Mouse (Mus musculus) midbrain, postnatal 0 days (tissue): ENCODE measurements around the gene Myo16. TPM values are rescaled to one million over a fixed set of nuclear protein-coding genes. Genes with fewer than 3 reads are reported as not detected.

Experiments used
- ATAC-seq: fragments of 200-750 bp; cut with Nextera tagmentation; 2 replicates; pipeline ENCODE4 v1.8.0; 2017; ENCODE audit warnings: moderate number of reproducible peaks, mild to moderate bottlenecking, moderate TSS enrichment, moderate library complexity; ENCODE audit not compliant: low FRiP score
- DNase-seq: peaks from one replicate; pipeline ENCODE4 v3.0.0-alpha.2; 2015; ENCODE audit warnings: low spot score
- H3K27ac ChIP-seq: fragments of 300-500 bp; sonication (generic); 2 replicates; pipeline ENCODE4 v1.5.1; 2014; ENCODE audit warnings: low read depth, mild to moderate bottlenecking, low read length, mixed read lengths
- H3K27me3 ChIP-seq: fragments of 300-500 bp; sonication (generic); 2 replicates; pipeline ENCODE4 v1.6.1; 2014; ENCODE audit warnings: low read length, control low read depth, mixed read lengths; ENCODE audit not compliant: insufficient read depth
- H3K36me3 ChIP-seq: fragments of 300-500 bp; sonication (generic); 2 replicates; pipeline ENCODE4 v1.6.1; 2014; ENCODE audit warnings: low read length, control low read depth, mixed read lengths; ENCODE audit not compliant: insufficient read depth
- H3K4me1 ChIP-seq: fragments of 300-500 bp; sonication (generic); 2 replicates; pipeline ENCODE4 v1.6.1; 2014; ENCODE audit warnings: mild to moderate bottlenecking, control low read depth, antibody characterized with exemption, low read length, mixed read lengths; ENCODE audit not compliant: insufficient read depth
- H3K4me2 ChIP-seq: fragments of 300-500 bp; sonication (generic); 2 replicates; pipeline ENCODE4 v1.6.1; 2014; ENCODE audit warnings: low read depth, mild to moderate bottlenecking, low read length, mixed read lengths; ENCODE audit not compliant: poor library complexity, severe bottlenecking
- H3K4me3 ChIP-seq: fragments of 300-500 bp; sonication (generic); 2 replicates; pipeline ENCODE4 v1.5.1; 2014; ENCODE audit warnings: low read depth, mild to moderate bottlenecking, low read length, moderate library complexity
- H3K9ac ChIP-seq: fragments of 300-500 bp; sonication (generic); replicated peaks from 2 replicates; pipeline ENCODE4 v1.6.1; 2014; ENCODE audit warnings: mild to moderate bottlenecking, low read length, moderate library complexity, mixed read lengths; ENCODE audit not compliant: poor library complexity, severe bottlenecking
- H3K9me3 ChIP-seq: fragments of 300-500 bp; sonication (generic); 2 replicates; pipeline ENCODE4 v1.6.1; 2016; ENCODE audit warnings: low read length, control low read depth
- CTCF ChIP-seq: IDR thresholded peaks from 2 replicates; pipeline ENCODE4 v1.5.1; 2016; ENCODE audit warnings: antibody characterized with exemption, mild to moderate bottlenecking
- WGBS: fragments of 180-500 bp; shearing (Covaris S2); extraction: QIAGEN DNeasy Blood & Tissue Kit; methylation state at CpG from one replicate; pipeline ENCODE4 v1.1.7; 2014; 5-methylcytosine and 5-hydroxymethylcytosine counted together
- polyA plus RNA-seq: library from polyadenylated mRNA; unstranded; fragments of >200 nt; fragmentation: Nextera tagmentation; extraction: Ambion mirVana; gene quantifications from 2 replicates; pipeline ENCODE4 v1.2.1, GENCODE M21; 2015
- total RNA-seq: library from RNA; depleted of rRNA; stranded (reverse); fragments of >200 nt; gene quantifications from 2 replicates; pipeline ENCODE4 v1.2.3, GENCODE M21; 2014

The Myo16 gene
- total and polyA plus RNA-seq, 2 experiments from 2014 or later, result 7.7 to 59.9 TPM

GRCm38 (mm10) chr8:10482064-10482463, 328.4 kb downstream of the Myo16 start:
- 77% methylated on average over 5 of the region's 5 CpGs for WGBS
- no peaks in the 10 kb centered on the region for H3K36me3 ChIP-seq
- H3K4me2 ChIP-seq, result no peak overlapping the region
- DNase-seq (no peak), ATAC-seq (no peak)
- H3K27ac ChIP-seq, result no peak overlapping the region
- TF ChIP-seq CTCF, result no peak
- H3K4me1 ChIP-seq, result peaks cover 2% of the 10 kb centered on the region; the same call in 1 of the 2 replicates
- no peak overlapping the region for H3K4me3 ChIP-seq
- H3K27me3 ChIP-seq, result no peaks in the 10 kb centered on the region
- H3K9me3 ChIP-seq, result no peaks in the 10 kb centered on the region
- no peak overlapping the region for H3K9ac ChIP-seq

- Histone ChIP-seq H3K9me3 (no peaks in the 10 kb centered on the region), H3K4me1 (peaks cover 2% of the 10 kb centered on the region; the same call in 1 of the 2 replicates), H3K27me3 (no peaks in the 10 kb centered on the region), H3K4me3 (no peak overlapping the region), H3K36me3 (no peaks in the 10 kb centered on the region), H3K9ac (no peak overlapping the region), H3K27ac (no peak overlapping the region), H3K4me2 (no peak overlapping the region)
- ATAC-seq (no peak), DNase-seq (no peak)
- WGBS, result 76% methylated on average over 1 of the region's 1 CpGs
- no peak for TF ChIP-seq CTCF
These were observed 329.2 kb downstream of the Myo16 start for GRCm38 (mm10) chr8:10482880-10483279.

DNA sequence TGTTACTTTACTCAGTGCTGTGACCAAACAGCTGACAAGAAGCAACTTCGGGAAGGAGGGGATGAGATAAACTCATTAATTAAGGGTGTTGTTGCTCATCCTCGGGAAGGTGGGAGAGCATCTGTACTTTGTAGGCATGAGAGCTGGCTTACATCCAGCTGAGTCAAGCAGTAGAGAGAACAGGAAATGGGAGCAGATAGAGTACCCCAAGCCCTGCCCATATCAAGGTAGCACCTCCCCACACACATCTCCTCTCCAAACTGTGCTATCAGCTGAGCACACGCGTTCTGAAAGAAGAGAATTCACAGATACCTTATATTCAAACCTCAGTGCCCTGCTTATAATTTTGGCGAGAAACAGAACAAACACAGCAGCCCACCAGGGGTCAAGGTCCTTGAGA, 330.1 kb downstream of the Myo16 start:
- ATAC-seq (no peak), DNase-seq (no peak)
- Histone ChIP-seq H3K9ac (no peak overlapping the region), H3K4me3 (no peak overlapping the region), H3K27ac (no peak overlapping the region), H3K36me3 (no peaks in the 10 kb centered on the region), H3K9me3 (no peaks in the 10 kb centered on the region), H3K4me2 (no peak overlapping the region), H3K27me3 (no peaks in the 10 kb centered on the region), H3K4me1 (peaks cover 2% of the 10 kb centered on the region; the same call in 1 of the 2 replicates)
- 70% methylated on average over 5 of the region's 5 CpGs for WGBS
- no peak for TF ChIP-seq CTCF

GRCm38 (mm10) chr8:10489738-10490419, 336.2 kb downstream of the Myo16 start:
- Histone ChIP-seq H3K4me1 (peaks cover 4% of the 10 kb centered on the region; the same call in 1 of the 2 replicates), H3K9me3 (no peaks in the 10 kb centered on the region), H3K4me3 (no peak overlapping the region), H3K4me2 (no peak overlapping the region), H3K27me3 (no peaks in the 10 kb centered on the region), H3K36me3 (no peaks in the 10 kb centered on the region), H3K9ac (0 out of 2 replicates have a peak overlapping the region, but pooled peaks have one; percentile 4), H3K27ac (peak overlapping the region; percentile 26; the same call in 1 of the 2 replicates)
- no peak for TF ChIP-seq CTCF
- DNase-seq (peak; percentile 22), ATAC-seq (no peak)
- WGBS, result 69% methylated on average over 10 of the region's 10 CpGs

GRCm38 (mm10) chr8:10490420-10490784, 336.7 kb downstream of the Myo16 start:
- H3K4me1 ChIP-seq, result peaks cover 4% of the 10 kb centered on the region; the same call in 1 of the 2 replicates
- no peaks in the 10 kb centered on the region for H3K36me3 ChIP-seq
- no peaks in the 10 kb centered on the region for H3K9me3 ChIP-seq
- H3K4me3 ChIP-seq, result no peak overlapping the region
- ATAC-seq, result peak; percentile 56; the same call in 1 of the 2 replicates
- no peak overlapping the region for H3K9ac ChIP-seq
- TF ChIP-seq CTCF, result no peak
- H3K4me2 ChIP-seq, result no peak overlapping the region
- DNase-seq, result peak; percentile 26
- peak overlapping the region; percentile 26; the same call in 1 of the 2 replicates for H3K27ac ChIP-seq
- 78% methylated on average over 2 of the region's 2 CpGs for WGBS
- H3K27me3 ChIP-seq, result no peaks in the 10 kb centered on the region

DNA sequence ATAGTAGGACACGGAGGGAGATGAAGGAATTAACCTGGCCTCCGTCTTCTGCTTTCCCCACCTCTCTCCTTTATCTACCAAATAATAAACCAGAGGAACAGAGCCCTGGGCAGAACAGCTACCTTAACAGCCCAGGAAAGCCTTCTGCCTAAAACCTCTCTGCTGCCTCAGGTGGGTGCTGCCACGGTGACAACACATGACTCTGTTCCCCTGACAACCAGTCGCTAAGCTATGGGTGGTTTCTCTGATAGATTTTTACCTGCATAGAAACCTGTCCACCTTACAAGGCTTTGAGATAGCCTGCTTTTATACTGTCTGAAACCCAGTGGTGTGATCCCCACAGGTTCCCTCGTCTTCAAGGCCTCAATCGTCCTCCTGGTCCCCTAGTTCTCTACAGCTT, 337.2 kb downstream of the Myo16 start:
- DNase-seq (peak; percentile 7), ATAC-seq (peak; percentile 65; the same call in 1 of the 2 replicates)
- 0 out of 2 replicates have a peak overlapping the region, but pooled peaks have one; percentile 26 for H3K27ac ChIP-seq
- TF ChIP-seq CTCF, result no peak
- peaks cover 4% of the 10 kb centered on the region; the same call in 1 of the 2 replicates for H3K4me1 ChIP-seq
- no peaks in the 10 kb centered on the region for H3K9me3 ChIP-seq
- H3K4me2 ChIP-seq, result no peak overlapping the region
- H3K27me3 ChIP-seq, result no peaks in the 10 kb centered on the region
- no peak overlapping the region for H3K4me3 ChIP-seq
- H3K9ac ChIP-seq, result no peak overlapping the region
- H3K36me3 ChIP-seq, result no peaks in the 10 kb centered on the region
- WGBS, result 50% methylated on average over 6 of the region's 6 CpGs
